Mouse (Mus musculus): ENCODE measurements around the gene Kat5.

Kat5 gene

DNA sequence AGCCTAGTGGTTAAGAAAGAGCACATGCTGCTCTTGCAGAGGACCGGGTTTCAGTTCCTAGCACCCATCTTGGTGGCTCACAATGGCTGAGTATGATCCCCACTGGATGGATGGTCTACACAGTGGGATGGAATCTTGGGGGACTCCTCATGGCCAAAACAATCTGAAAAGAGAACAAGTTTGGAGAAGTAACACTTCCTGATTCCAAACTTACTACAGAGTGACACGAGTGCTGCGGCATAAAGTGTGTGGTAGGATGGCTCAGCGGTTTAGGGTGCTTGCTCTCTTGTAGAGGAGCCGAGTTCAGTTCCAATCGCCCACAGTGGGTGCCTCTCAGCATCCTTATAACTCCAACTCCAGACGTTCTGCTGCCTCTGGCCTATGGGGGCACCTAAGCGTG lies 15.3 kb upstream of the Kat5 start:
- DNase-seq: no peak

DNA sequence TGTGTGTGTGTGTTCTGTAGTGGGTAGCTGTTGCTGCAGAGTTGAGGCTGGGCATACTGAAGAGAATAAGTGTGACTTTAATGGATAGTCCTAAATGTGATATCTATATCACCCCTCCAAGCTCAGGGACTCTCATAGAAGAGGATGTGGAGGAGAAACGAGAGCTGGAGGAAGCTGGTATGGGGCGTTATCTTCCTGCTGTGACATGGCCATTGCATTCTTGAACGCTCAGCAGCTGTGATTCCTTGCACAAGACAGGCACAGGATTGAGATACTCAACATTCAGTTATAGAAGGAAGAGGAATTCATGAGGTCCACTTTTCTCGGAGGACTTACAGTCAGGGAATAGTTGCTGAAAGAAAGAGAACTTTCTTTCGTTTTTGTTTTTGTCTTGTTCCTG lies 11.8 kb upstream of the Kat5 start:
- DNase-seq: no peak

DNA sequence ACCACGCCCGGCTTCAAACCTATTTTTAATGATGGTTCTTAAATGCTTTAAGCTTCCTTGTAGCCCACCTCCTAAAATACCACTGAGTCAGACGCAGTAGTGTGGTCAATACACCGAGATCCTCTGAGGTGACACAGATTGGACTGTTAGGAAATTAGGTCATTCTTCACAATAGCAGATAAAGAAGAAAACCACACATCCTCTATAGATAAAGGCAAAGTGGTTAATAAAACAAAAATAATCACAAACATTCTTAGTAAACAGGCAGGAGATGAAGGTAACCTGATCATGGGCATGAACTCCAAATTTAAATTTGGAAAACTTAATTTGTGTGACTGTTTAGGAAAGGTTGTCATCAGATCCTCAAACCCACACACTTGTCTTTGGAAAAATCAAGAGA lies 10.0 kb upstream of the Kat5 start:
- no peak for DNase-seq

DNA sequence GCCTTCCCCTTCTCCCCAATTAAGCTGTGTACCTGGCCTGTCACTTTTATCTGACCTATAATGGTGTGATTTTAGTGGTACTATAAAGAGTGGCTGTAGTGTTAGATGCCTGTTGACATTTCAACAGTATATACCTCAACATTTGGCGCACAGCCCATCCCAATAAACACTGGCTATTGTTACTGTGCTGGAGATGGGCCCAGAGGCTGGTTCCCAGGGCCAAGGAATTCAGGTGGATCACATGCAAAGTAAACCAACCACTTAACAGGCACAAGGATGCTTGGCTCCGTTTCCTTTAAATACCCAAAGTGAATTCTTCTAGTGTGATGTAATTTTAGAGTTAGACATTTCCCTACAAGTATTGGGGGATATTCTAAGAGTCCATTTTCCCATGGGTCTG lies 4.9 kb upstream of the Kat5 start:
- no peak for DNase-seq

DNA sequence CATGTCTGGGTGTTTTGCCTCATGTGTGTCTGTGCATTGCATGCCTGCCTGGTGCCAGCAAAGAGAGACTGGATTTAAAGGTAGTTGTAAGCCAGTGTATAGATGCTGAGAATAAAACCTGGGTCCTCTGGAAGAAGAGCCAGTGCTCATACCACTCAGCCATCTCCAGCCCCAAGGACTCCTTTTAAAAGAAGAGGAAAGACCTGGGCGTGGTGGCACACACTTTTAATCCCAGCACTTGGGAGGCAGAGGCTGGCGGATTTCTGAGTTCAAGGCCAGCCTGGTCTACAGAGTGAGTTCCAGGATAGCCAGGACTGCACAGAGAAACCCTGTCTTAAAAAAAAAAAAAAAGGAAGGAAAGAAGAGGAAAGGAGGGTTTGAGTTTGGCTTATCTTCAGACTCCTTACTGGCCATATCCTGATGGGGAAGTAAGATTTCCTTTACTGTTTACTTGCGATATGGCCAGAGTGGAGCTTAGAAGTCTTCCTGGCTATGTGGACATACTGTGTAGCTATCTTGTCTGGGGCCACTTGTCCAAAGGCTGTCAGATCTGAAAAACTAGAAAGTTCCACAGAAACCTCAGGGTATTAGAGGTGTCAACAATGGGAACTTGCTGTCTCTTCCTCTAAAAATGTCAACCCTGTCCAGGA lies 2.9 kb upstream of the Kat5 start:
- no peak for DNase-seq

- DNase-seq: no peak
These were observed 1.9 kb upstream of the Kat5 start for GRCm38 (mm10) chr19:5611973-5612372.

DNA sequence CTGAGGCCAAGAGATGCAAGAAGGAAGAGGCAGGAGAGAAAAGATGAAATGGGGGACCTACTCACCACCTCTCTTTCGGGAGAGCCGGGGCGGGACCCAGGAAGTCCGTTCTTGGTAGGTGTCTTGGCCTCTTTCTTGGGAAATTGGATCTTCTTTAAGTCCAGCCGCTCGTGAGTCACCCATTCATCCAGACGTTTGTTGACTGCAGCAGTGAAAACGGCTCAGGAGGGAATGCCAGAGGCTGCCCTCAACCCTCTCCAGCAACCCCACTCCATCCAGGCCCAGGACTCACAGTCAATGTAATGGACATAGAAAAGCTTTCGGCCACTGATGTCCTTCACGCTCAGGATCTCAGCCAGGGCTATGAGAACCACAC lies 878 bp downstream of the Kat5 start:
- DNase-seq: no peak

- DNase-seq: no peak
These were observed 1.3 kb downstream of the Kat5 start for GRCm38 (mm10) chr19:5608707-5609106.

DNA sequence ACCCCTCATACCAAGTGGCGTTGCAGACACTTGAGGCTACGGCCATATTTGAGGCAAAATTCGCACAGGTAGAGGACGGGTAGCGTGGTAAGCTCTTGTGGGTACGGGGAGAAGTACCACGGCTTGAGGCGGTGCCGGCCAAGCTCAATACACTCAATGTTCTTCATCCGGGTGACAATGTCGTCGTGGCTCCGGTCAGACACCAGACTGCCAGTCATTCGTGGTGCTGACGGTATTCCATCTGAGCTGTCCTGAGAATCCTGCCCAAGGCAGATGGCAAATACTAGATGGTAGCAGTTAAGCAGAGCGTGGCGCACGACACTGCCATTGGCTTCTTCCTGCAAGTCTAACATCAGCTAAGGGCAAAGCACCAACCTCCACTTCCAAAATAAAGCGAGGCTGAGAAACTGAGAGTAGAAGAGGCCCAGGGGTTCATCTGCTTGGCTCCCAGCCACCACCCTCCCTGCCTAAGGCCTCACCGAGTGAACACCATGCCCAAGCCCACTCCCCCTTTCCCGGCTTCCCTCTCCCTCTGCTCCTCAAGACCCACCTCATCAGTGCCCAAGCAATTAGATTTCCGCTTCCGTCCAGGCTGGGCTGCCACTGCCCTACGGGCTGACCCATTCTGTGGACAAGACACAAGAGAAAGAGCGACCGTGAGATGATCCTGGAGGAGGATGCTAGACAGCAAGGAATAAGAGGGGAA lies 2.2 kb downstream of the Kat5 start:
- DNase-seq: peak in 1 of 2 experiments; percentile 34

GRCm38 (mm10) chr19:5606196-5606595 lies 3.8 kb downstream of the Kat5 start:
- no peak for DNase-seq

GRCm38 (mm10) chr19:5605126-5605525 lies 4.9 kb downstream of the Kat5 start:
- no peak for DNase-seq

DNA sequence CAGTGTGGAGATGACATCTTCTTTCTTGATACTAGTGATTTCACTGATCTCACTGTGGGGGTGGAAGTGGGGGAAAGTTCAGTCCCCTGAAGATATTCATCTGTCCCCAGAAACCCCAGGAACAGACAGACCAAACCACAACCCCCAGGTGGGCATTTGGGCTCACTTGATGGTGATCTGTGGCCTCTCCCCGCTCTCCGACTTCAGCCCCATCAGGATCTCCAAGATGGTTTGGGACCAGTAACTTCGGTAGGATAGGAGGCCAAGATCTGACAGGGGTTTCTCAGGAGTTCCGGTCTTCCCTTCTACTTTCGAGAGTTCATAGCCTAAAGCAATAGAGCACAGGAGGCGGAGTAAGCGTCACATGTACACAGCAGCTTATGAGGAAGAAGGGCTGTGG lies 6.4 kb downstream of the Kat5 start:
- DNase-seq: no peak

DNA sequence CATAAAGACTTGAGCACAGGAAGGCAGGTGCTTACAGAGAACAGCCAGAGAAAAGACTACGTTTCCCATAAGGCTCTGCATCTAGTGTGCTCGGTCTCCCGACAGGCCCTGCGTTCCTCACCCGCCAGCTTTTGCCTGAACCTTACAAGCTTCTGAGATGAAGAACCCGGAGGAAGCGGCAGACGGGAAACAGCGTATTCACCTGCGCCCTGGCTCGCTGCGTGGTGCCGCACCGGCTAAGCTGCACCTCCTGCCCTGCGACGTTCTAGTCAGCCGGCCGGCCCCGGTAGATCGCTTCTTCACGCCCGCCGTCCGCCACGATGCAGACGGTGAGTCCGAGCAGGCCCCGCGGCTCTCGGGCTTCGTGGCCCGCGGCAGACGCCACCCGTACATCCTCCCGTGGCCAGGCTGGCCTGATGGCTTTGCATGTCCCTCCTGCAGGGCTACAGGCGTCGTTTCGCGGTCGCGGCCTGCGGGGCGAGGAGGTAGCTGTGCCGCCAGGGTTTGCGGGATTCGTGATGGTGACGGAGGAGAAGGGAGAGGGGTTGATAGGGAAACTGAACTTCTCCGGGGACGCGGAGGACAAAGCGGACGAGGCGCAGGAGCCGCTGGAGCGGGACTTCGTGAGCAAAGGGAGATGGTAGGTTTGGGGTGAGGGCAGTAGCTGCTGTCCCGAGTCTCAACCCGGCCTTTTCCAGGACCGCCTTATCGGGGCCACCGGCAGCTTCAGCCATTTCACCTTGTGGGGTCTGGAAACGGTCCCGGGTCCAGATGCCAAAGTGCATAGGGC lies 8.1 kb downstream of the Kat5 start, which contains the start of gene Rnaseh2c:
Gene Rnaseh2c (plus strand): TSS at position 122 of the 790 bp plus-strand sequence.
- DNase-seq: peak; percentile 87 to 88

- DNase-seq: no peak
These were observed 10.8 kb downstream of the Kat5 start for GRCm38 (mm10) chr19:5599224-5599623.

DNA sequence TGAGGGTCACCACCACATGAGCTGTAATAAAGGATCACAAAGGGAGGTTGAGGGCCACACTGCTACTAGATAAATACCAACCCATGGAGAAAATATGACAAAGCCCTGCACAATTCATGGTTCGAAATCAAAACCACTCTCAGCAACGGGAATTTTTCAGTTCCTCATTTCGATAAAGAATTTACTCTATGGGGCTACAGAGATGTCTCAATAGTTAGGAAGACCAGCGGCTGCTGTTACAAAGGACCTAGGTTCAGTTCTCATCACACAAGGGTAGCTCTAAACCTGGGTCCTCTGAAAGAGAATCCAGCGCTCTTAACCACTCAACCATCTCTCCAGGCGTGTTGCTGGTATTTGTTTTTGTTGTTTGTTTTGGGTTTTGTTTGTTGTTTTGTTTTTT lies 18.1 kb downstream of the Kat5 start:
- no peak for DNase-seq

GRCm38 (mm10) chr19:5589159-5589558 lies 20.9 kb downstream of the Kat5 start:
- DNase-seq: no peak

- DNase-seq: no peak
These were observed 28.0 kb downstream of the Kat5 start for GRCm38 (mm10) chr19:5581995-5582394.

DNA sequence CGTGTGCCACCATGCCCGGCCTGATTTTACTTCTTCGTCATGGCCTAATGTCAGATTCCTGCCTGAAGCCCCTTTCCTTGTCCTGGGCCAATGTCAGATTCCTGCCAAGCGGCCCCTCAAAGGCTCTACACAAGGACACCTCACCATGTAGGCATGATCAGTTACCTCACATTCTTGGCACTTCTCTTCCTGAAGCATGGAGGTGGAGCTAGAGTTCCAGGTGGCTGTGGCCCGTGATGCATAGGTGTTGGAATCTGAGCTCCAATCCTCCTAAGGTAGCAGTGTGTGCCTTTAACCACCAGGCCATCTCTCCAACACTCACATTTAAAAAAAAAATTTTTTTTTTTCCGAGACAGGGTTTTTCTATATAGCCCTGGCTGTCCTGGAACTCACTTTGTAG lies 29.3 kb downstream of the Kat5 start:
- no peak for DNase-seq

DNA sequence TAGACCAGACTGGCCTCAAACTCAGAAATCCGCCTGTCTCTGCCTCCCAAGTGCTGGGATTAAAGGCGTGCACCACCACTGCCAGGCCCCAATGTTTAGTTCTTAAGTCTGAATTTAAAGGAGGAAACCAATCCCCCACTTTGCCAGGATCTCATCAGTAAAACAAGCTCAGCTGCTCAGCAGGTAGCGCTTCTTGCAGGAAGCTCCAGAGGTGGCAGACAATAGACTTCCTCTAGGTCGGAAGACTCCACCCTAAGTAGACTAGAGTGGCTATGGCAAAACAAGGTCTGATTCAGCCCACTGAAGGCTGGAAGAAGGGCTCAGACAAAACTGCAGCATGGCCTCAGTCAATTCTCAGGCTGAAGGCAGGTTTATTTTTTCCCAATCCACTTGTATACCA lies 30.1 kb downstream of the Kat5 start:
- DNase-seq: no peak

DNA sequence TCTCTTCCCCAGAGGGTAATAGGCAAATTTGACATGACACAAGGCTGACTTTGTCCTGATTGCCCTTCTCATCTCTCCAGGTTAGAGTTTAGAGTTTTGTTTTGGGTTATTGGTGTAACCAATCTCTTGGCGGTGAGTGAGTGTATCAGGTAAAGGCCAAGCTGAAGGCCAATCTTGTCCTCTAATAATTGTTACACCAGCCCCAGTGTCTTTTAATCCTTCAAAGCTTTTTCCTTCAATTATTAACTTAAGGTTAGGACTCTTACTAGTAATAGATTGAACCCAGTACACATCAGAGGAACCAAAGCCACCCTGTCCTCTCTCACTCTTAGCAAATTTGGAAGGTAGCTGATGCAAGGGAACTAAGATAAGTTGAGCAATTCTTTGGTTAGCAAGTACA lies 34.7 kb downstream of the Kat5 start:
- no peak for DNase-seq

GRCm38 (mm10) chr19:5572331-5573125 lies 37.5 kb downstream of the Kat5 start:
- no peak for DNase-seq

- DNase-seq: no peak
These were observed 38.2 kb downstream of the Kat5 start for GRCm38 (mm10) chr19:5571831-5572230.
